In the genomic region with DNA sequence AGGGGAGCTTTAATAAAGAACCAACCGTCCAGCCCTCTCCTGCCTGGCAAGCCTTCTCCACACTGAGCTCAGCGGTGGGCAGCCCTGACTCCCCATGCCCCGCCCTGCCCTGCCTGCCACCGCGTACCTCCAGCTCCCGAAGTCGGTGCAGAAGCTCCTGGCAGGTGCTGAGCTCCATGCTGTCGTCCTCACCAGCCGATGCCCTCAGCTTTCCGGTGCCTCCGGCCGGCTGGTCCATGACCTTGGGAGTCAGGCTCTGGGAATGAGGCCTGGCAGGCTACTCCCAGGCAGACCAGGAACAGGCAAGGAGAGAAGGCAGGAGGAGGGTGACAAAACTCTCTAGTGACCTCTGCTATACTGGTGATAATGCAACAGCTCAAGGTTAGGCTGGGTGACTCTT, we compare ENCODE assay signal across 17 mouse cellular contexts. TPM values are rescaled to one million over a fixed set of nuclear protein-coding genes. Genes with fewer than 3 reads are reported as not detected.
DNase-seq lines count a peak whose midpoint lies in the region; ATAC-seq and TF ChIP-seq lines count a peak whose summit lies in the region.
"Had no signal": no experiment of that assay in that cellular context is flagged by ENCODE, and none has a peak within 500 bp of the region (broad histone marks: within the 10 kb centered on the region; RNA-seq: fewer than 3 reads in every experiment).

No protein-coding gene starts in this region.

- H3K9me3 ChIP-seq in heart, postnatal 0 days (replicated peaks; ENCODE audit: control insufficient read depth, low read length) = no peaks in the 10 kb centered on the region
- no peaks in the 10 kb centered on the region for H3K9me3 ChIP-seq in midbrain, embryonic 10.5 days (replicated peaks)
- H3K9me3 ChIP-seq in midbrain, embryonic 14.5 days (ENCODE audit: control insufficient read depth, low read length) = no peaks in the 10 kb centered on the region
- H3K9me3 ChIP-seq in embryonic facial prominence, embryonic 10.5 days = no peaks in the 10 kb centered on the region
- H3K9me3 ChIP-seq: embryonic facial prominence, embryonic 12.5 days; forebrain, embryonic 15.5 days; heart, embryonic 15.5 days; hindbrain, embryonic 13.5 days; liver, embryonic 15.5 days had no signal

- H3K27me3 ChIP-seq in heart, postnatal 0 days (ENCODE audit: control insufficient read depth, insufficient read depth, low read length) = no peaks in the 10 kb centered on the region
- no peaks in the 10 kb centered on the region for H3K27me3 ChIP-seq in heart, adult 2 months (ENCODE audit: control insufficient read depth, insufficient read depth, low read length)
- no peaks in the 10 kb centered on the region for H3K27me3 ChIP-seq in midbrain, embryonic 10.5 days (ENCODE audit: low read depth, poor library complexity, severe bottlenecking)
- no peaks in the 10 kb centered on the region for H3K27me3 ChIP-seq in midbrain, embryonic 14.5 days (ENCODE audit: control insufficient read depth, insufficient read depth, low read length)
- no peaks in the 10 kb centered on the region for H3K27me3 ChIP-seq in embryonic facial prominence, embryonic 10.5 days (replicated peaks; ENCODE audit: low read depth, poor library complexity, severe bottlenecking)
- H3K27me3 ChIP-seq: embryonic facial prominence, embryonic 12.5 days; forebrain, embryonic 15.5 days; heart, embryonic 15.5 days; hindbrain, embryonic 13.5 days; liver, embryonic 15.5 days had no signal

- H3K27ac ChIP-seq in heart, postnatal 0 days (ENCODE audit: low read depth) = no peak overlapping the region
- H3K27ac ChIP-seq in heart, adult 2 months = no peak overlapping the region
- H3K27ac ChIP-seq in midbrain, embryonic 10.5 days (replicated peaks) = 0 out of 2 replicates have a peak overlapping the region, but pooled peaks have one; percentile 55
- H3K27ac ChIP-seq in midbrain, embryonic 14.5 days (replicated peaks; ENCODE audit: low read depth, low read length) = no peak overlapping the region
- H3K27ac ChIP-seq in embryonic facial prominence, embryonic 10.5 days (replicated peaks) = 0 out of 2 replicates have a peak overlapping the region, but pooled peaks have one; percentile 2
- H3K27ac ChIP-seq: embryonic facial prominence, embryonic 12.5 days; forebrain, embryonic 15.5 days; heart, embryonic 15.5 days; liver, embryonic 15.5 days had no signal

- 49% methylated on average over 12 of the region's 12 CpGs for WGBS in heart, postnatal 0 days
- WGBS in heart, adult 2 months = 74% methylated on average over 12 of the region's 12 CpGs
- WGBS in midbrain, embryonic 10.5 days = 92% methylated on average over 12 of the region's 12 CpGs
- 90% methylated on average over 12 of the region's 12 CpGs for WGBS in midbrain, embryonic 14.5 days
- WGBS in embryonic facial prominence, embryonic 10.5 days = 88% methylated on average over 12 of the region's 12 CpGs

- H3K4me3 ChIP-seq in heart, postnatal 0 days (ENCODE audit: low read depth, low read length) = no peak overlapping the region
- H3K4me3 ChIP-seq in heart, adult 2 months = no peak overlapping the region
- H3K4me3 ChIP-seq in midbrain, embryonic 10.5 days = no peak overlapping the region
- no peak overlapping the region for H3K4me3 ChIP-seq in midbrain, embryonic 14.5 days (replicated peaks; ENCODE audit: low read depth, low read length)
- H3K4me3 ChIP-seq in embryonic facial prominence, embryonic 10.5 days = no peak overlapping the region
- H3K4me3 ChIP-seq: embryonic facial prominence, embryonic 12.5 days; erythroblast, embryonic 14.5 days; forebrain, embryonic 15.5 days; heart, embryonic 15.5 days; hindbrain, embryonic 13.5 days; liver, embryonic 15.5 days had no signal

- no peak for TF ChIP-seq POLR2A in heart, adult 2 months (IDR thresholded peaks at IDR 0.05; ENCODE audit: insufficient read depth, low read depth, low read length)

- no peak for DNase-seq in heart, postnatal 0 days (ENCODE audit: low spot score)
- no peak for DNase-seq in heart, adult 2 months
- DNase-seq in midbrain, embryonic 10.5 days (ENCODE audit: low spot score) = no peak
- no peak for DNase-seq in midbrain, embryonic 14.5 days
- DNase-seq in adrenal gland, adult 8-10 months = peak; percentile 81
- DNase-seq in embryonic facial prominence, embryonic 10.5 days (ENCODE audit: low spot score) = no peak
- DNase-seq in kidney, postnatal 14 days = no peak
- DNase-seq: cerebellum, adult 18-20 months; right cerebral cortex, adult 18-20 months; thymus, postnatal 25 days had no signal

- peak; percentile 22; the same call in 1 of the 2 replicates for ATAC-seq in heart, postnatal 0 days (ENCODE audit: insufficient read depth, low read depth)
- ATAC-seq in midbrain, embryonic 14.5 days (ENCODE audit: low FRiP score, low TSS enrichment) = no peak
- ATAC-seq: forebrain, embryonic 15.5 days; inflammation-experienced regulatory T-cells, adult 6 months had no signal

- intact Hi-C loops in heart, adult 2 months (cut with DNase I) = no loop called here

- H3K4me1 ChIP-seq in heart, postnatal 0 days (ENCODE audit: control insufficient read depth, insufficient read depth) = peaks cover 15% of the 10 kb centered on the region; the same call in 1 of the 2 replicates
- H3K4me1 ChIP-seq in heart, adult 2 months (ENCODE audit: control insufficient read depth, insufficient read depth, low read length) = peaks cover 2% of the 10 kb centered on the region
- H3K4me1 ChIP-seq in midbrain, embryonic 10.5 days = peaks cover 24% of the 10 kb centered on the region
- H3K4me1 ChIP-seq in midbrain, embryonic 14.5 days (ENCODE audit: control insufficient read depth, insufficient read depth, low read length) = peaks cover 5% of the 10 kb centered on the region; the same call in 1 of the 2 replicates
- H3K4me1 ChIP-seq in embryonic facial prominence, embryonic 10.5 days = peaks cover 57% of the 10 kb centered on the region

- H3K36me3 ChIP-seq in heart, postnatal 0 days (replicated peaks; ENCODE audit: control insufficient read depth, insufficient read depth, low read length) = peaks cover 35% of the 10 kb centered on the region
- H3K36me3 ChIP-seq in heart, adult 2 months (ENCODE audit: control insufficient read depth, insufficient read depth, low read length) = no peaks in the 10 kb centered on the region
- H3K36me3 ChIP-seq in midbrain, embryonic 10.5 days = peaks cover 87% of the 10 kb centered on the region
- peaks cover 42% of the 10 kb centered on the region for H3K36me3 ChIP-seq in midbrain, embryonic 14.5 days (ENCODE audit: control insufficient read depth, insufficient read depth, low read length)
- H3K36me3 ChIP-seq in embryonic facial prominence, embryonic 10.5 days (replicated peaks) = peaks cover 89% of the 10 kb centered on the region
- H3K36me3 ChIP-seq: liver, embryonic 15.5 days had no signal

- no peaks in the 10 kb centered on the region for H3K79me2 ChIP-seq in heart, adult 2 months (replicated peaks; ENCODE audit: control insufficient read depth, insufficient read depth, low read length)

- TF ChIP-seq EP300 in heart, postnatal 0 days (IDR thresholded peaks at IDR 0.05; ENCODE audit: low read depth) = no peak
- no peak for TF ChIP-seq EP300 in heart, adult 2 months (IDR thresholded peaks at IDR 0.05; ENCODE audit: insufficient read depth, low read depth, low read length)

- H3K9ac ChIP-seq in heart, postnatal 0 days (replicated peaks; ENCODE audit: low read depth, low read length) = 0 out of 2 replicates have a peak overlapping the region, but pooled peaks have one; percentile 12
- H3K9ac ChIP-seq in heart, adult 2 months (ENCODE audit: low read depth, low read length) = no peak overlapping the region
- H3K9ac ChIP-seq in midbrain, embryonic 14.5 days (replicated peaks; ENCODE audit: low read length) = no peak overlapping the region
- H3K9ac ChIP-seq: embryonic facial prominence, embryonic 12.5 days; forebrain, embryonic 15.5 days; heart, embryonic 15.5 days; hindbrain, embryonic 13.5 days; liver, embryonic 15.5 days had no signal

- TF ChIP-seq CTCF in heart, postnatal 0 days (IDR thresholded peaks at IDR 0.05; ENCODE audit: low read depth) = no peak
- no peak for TF ChIP-seq CTCF in heart, adult 2 months (IDR thresholded peaks at IDR 0.05)

- H3K4me2 ChIP-seq in heart, postnatal 0 days (ENCODE audit: low read depth, low read length) = no peak overlapping the region
- H3K4me2 ChIP-seq in midbrain, embryonic 14.5 days (ENCODE audit: low read length) = no peak overlapping the region
- H3K4me2 ChIP-seq: embryonic facial prominence, embryonic 12.5 days; forebrain, embryonic 15.5 days; heart, embryonic 15.5 days; hindbrain, embryonic 13.5 days; liver, embryonic 15.5 days had no signal

RNA-seq across cellular contexts. Expression of a gene that starts 23.6 kb away (rescaled TPM):
- 7.5 and 35.0 TPM in 2 replicates for total RNA-seq in heart, postnatal 0 days (2014; rRNA removed; ENCODE audit: low replicate concordance)
- 3.7 and 5.0 TPM in 2 replicates for polyA plus RNA-seq in heart, postnatal 0 days (2015; fragmentation: Nextera tagmentation; extraction: Ambion mirVana)
- 1 to 10 TPM; 4.2 to 5.2 TPM for total RNA-seq in heart, adult 2 months (2021)
- polyA plus RNA-seq in heart, adult 2 months (2012; rRNA removed) = 3.5 and 4.5 TPM in 2 replicates
- polyA plus RNA-seq in midbrain, embryonic 10.5 days (2016; fragmentation: Nextera tagmentation; extraction: Ambion mirVana) = 11.0 and 11.3 TPM in 2 replicates
- polyA plus RNA-seq in midbrain, embryonic 14.5 days (2014; fragmentation: Nextera tagmentation; extraction: Ambion mirVana) = 16.8 and 17.6 TPM in 2 replicates
- total RNA-seq in adrenal gland, adult 8-10 months (2022) = 10 to 100 TPM; 20.2 to 54.8 (median 28.3) TPM
- polyA plus RNA-seq in embryonic facial prominence, embryonic 10.5 days (2016; fragmentation: Nextera tagmentation; extraction: Ambion mirVana) = 14.1 and 15.1 TPM in 2 replicates

RNA-seq across cellular contexts. Expression of a gene that starts 40.6 kb away (rescaled TPM):
- 3.5 and 11.0 TPM in 2 replicates for total RNA-seq in heart, postnatal 0 days (2014; rRNA removed; ENCODE audit: low replicate concordance)
- 12.5 and 13.1 TPM in 2 replicates for polyA plus RNA-seq in heart, postnatal 0 days (2015; fragmentation: Nextera tagmentation; extraction: Ambion mirVana)
- 1 to 10 TPM; 2.5 to 3.1 TPM for total RNA-seq in heart, adult 2 months (2021)
- polyA plus RNA-seq in heart, adult 2 months (2012; rRNA removed) = 4.2 and 4.3 TPM in 2 replicates
- polyA plus RNA-seq in midbrain, embryonic 10.5 days (2016; fragmentation: Nextera tagmentation; extraction: Ambion mirVana) = 21.3 and 22.1 TPM in 2 replicates
- polyA plus RNA-seq in midbrain, embryonic 14.5 days (2014; fragmentation: Nextera tagmentation; extraction: Ambion mirVana) = 23.0 and 24.6 TPM in 2 replicates
- 1 to 10 TPM; 5.2 to 8.1 (median 7.1) TPM for total RNA-seq in adrenal gland, adult 8-10 months (2022)
- 16.0 and 16.7 TPM in 2 replicates for polyA plus RNA-seq in embryonic facial prominence, embryonic 10.5 days (2016; fragmentation: Nextera tagmentation; extraction: Ambion mirVana)

RNA-seq across cellular contexts. Expression of a gene that starts 41.2 kb away (rescaled TPM):
- total RNA-seq in heart, postnatal 0 days (2014; rRNA removed; ENCODE audit: low replicate concordance) = 190 and 225 TPM in 2 replicates
- polyA plus RNA-seq in heart, postnatal 0 days (2015; fragmentation: Nextera tagmentation; extraction: Ambion mirVana) = 188 and 200 TPM in 2 replicates
- 100 to 1,000 TPM; 207 to 253 TPM for total RNA-seq in heart, adult 2 months (2021)
- polyA plus RNA-seq in heart, adult 2 months (2012; rRNA removed) = 334 and 409 TPM in 2 replicates
- polyA plus RNA-seq in midbrain, embryonic 10.5 days (2016; fragmentation: Nextera tagmentation; extraction: Ambion mirVana) = 288 and 305 TPM in 2 replicates
- polyA plus RNA-seq in midbrain, embryonic 14.5 days (2014; fragmentation: Nextera tagmentation; extraction: Ambion mirVana) = 233 and 255 TPM in 2 replicates
- total RNA-seq in adrenal gland, adult 8-10 months (2022) = 100 to 1,000 TPM; 442 to 837 (median 596) TPM
- polyA plus RNA-seq in embryonic facial prominence, embryonic 10.5 days (2016; fragmentation: Nextera tagmentation; extraction: Ambion mirVana) = 262 and 273 TPM in 2 replicates

Comparison
In these comparisons a context has a peak if more than half of its experiments do, and no peak if none do; other contexts are left out.
1. H3K27ac ChIP-seq: peak in midbrain, embryonic 10.5 days (single experiment) and embryonic facial prominence, embryonic 10.5 days (single experiment); none in heart, postnatal 0 days (single experiment), heart, adult 2 months (single experiment) and midbrain, embryonic 14.5 days (single experiment).